In genomic region chr6:127989624-127990212, GRCm38 (mm10) we compare ENCODE assay signal across 9 mouse cellular contexts.
DNase-seq lines count a peak whose midpoint lies in the region; ATAC-seq lines count a peak whose summit lies in the region.
"Had no signal": no experiment of that assay in that cellular context is flagged by ENCODE, and none has a peak within 500 bp of the region (broad histone marks: within the 10 kb centered on the region; RNA-seq: fewer than 3 reads in every experiment).

No protein-coding gene starts in this region.

- H3K27ac ChIP-seq in embryonic facial prominence, embryonic 15.5 days (replicated peaks) = 0 out of 2 replicates have a peak overlapping the region, but pooled peaks have one; percentile 14
- peak overlapping the region; percentile 97 for H3K27ac ChIP-seq in heart, embryonic 12.5 days (ENCODE audit: poor library complexity, severe bottlenecking)
- no peak overlapping the region for H3K27ac ChIP-seq in kidney, embryonic 16.5 days (ENCODE audit: low read length)
- H3K27ac ChIP-seq: midbrain, embryonic 12.5 days had no signal

- peaks cover 40% of the 10 kb centered on the region for H3K4me1 ChIP-seq in embryonic facial prominence, embryonic 15.5 days
- peaks cover 97% of the 10 kb centered on the region for H3K4me1 ChIP-seq in heart, embryonic 12.5 days (replicated peaks)
- H3K4me1 ChIP-seq in kidney, embryonic 16.5 days (ENCODE audit: insufficient read depth, low read length) = peaks cover 23% of the 10 kb centered on the region

- H3K9me3 ChIP-seq in embryonic facial prominence, embryonic 15.5 days (replicated peaks) = no peaks in the 10 kb centered on the region
- no peaks in the 10 kb centered on the region for H3K9me3 ChIP-seq in heart, embryonic 12.5 days (replicated peaks)
- H3K9me3 ChIP-seq in kidney, embryonic 16.5 days (ENCODE audit: low read length) = no peaks in the 10 kb centered on the region
- H3K9me3 ChIP-seq: midbrain, embryonic 12.5 days had no signal

- no peaks in the 10 kb centered on the region for H3K36me3 ChIP-seq in embryonic facial prominence, embryonic 15.5 days
- H3K36me3 ChIP-seq in heart, embryonic 12.5 days = no peaks in the 10 kb centered on the region; the same call in 1 of the 2 replicates
- H3K36me3 ChIP-seq in kidney, embryonic 16.5 days (ENCODE audit: insufficient read depth, low read length) = no peaks in the 10 kb centered on the region
- H3K36me3 ChIP-seq: midbrain, embryonic 12.5 days had no signal

- peak; percentile 85 for ATAC-seq in embryonic facial prominence, embryonic 15.5 days (ENCODE audit: insufficient number of reproducible peaks, low FRiP score, low TSS enrichment, low read depth)
- peak; percentile 78 for ATAC-seq in heart, embryonic 12.5 days (ENCODE audit: insufficient number of reproducible peaks, low FRiP score)
- ATAC-seq in kidney, embryonic 16.5 days (ENCODE audit: low FRiP score, low TSS enrichment) = peak; percentile 69; the same call in 1 of the 2 replicates
- ATAC-seq in activated CD4-positive, CD25-positive, alpha-beta regulatory T cell, adult 4 months = no peak

- peak; percentile 21 for DNase-seq in adrenal gland, adult 8-10 months
- no peak for DNase-seq in adrenal gland, adult 18-20 months (ENCODE audit: low spot score in 2 of 2)
- DNase-seq in lung, adult 18-20 months = peak; percentile 65 to 74
- peak; percentile 54 to 74 for DNase-seq in right cerebral cortex, postnatal 36 days (ENCODE audit: low spot score in 2 of 2)

- H3K27me3 ChIP-seq in embryonic facial prominence, embryonic 15.5 days = no peaks in the 10 kb centered on the region
- no peaks in the 10 kb centered on the region for H3K27me3 ChIP-seq in heart, embryonic 12.5 days (replicated peaks)
- H3K27me3 ChIP-seq in kidney, embryonic 16.5 days (ENCODE audit: insufficient read depth, low read length) = no peaks in the 10 kb centered on the region
- H3K27me3 ChIP-seq: midbrain, embryonic 12.5 days had no signal

- H3K4me3 ChIP-seq in embryonic facial prominence, embryonic 15.5 days (replicated peaks) = no peak overlapping the region
- peak overlapping the region; percentile 26 for H3K4me3 ChIP-seq in heart, embryonic 12.5 days
- no peak overlapping the region for H3K4me3 ChIP-seq in kidney, embryonic 16.5 days (ENCODE audit: low read length)
- H3K4me3 ChIP-seq: midbrain, embryonic 12.5 days had no signal

- no peak overlapping the region for H3K4me2 ChIP-seq in embryonic facial prominence, embryonic 15.5 days (replicated peaks)
- peak overlapping the region; percentile 52 for H3K4me2 ChIP-seq in heart, embryonic 12.5 days
- H3K4me2 ChIP-seq in kidney, embryonic 16.5 days (replicated peaks; ENCODE audit: low read depth, low read length) = no peak overlapping the region
- H3K4me2 ChIP-seq: midbrain, embryonic 12.5 days had no signal

- no peak overlapping the region for H3K9ac ChIP-seq in embryonic facial prominence, embryonic 15.5 days
- peak overlapping the region; percentile 60 for H3K9ac ChIP-seq in heart, embryonic 12.5 days
- H3K9ac ChIP-seq in kidney, embryonic 16.5 days (replicated peaks; ENCODE audit: low read length) = no peak overlapping the region
- H3K9ac ChIP-seq: midbrain, embryonic 12.5 days had no signal

- 60% methylated on average over 11 of the region's 11 CpGs for WGBS in embryonic facial prominence, embryonic 15.5 days
- 41% methylated on average over 11 of the region's 11 CpGs for WGBS in heart, embryonic 12.5 days
- 61% methylated on average over 11 of the region's 11 CpGs for WGBS in kidney, embryonic 16.5 days

Comparison
In these comparisons a context has a peak if more than half of its experiments do, and no peak if none do; other contexts are left out.
1. DNase-seq: peak in adrenal gland, adult 8-10 months (single experiment), lung, adult 18-20 months (2 of 2) and right cerebral cortex, postnatal 36 days (2 of 2); none in adrenal gland, adult 18-20 months (0 of 2).